Mouse (Mus musculus): ENCODE data around the gene H2-Ob.

DNA sequence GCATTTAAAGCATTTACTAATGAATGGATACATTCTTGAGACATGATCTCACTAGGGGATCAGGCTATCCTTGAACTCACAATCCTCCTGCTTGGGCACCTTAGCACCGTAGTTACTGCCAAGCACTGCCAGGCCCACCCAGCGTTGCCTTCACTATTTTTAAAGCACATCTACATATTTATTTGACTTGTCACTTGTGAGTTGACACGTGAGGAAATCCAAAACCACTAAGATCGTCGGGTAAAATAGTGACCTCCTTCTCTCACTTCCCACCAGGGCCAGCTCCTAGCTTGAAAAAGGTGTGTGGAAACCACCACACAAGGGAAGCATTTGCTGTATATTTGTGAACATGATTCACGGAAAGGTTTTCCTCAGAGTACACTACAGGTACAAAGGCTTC is 48.3 kb downstream of the H2-Ob start:
- no peak for TF ChIP-seq POLR2A (IDR thresholded peaks at IDR 0.05; ENCODE audit: low read depth, low read length)
- TF ChIP-seq CTCF (IDR thresholded peaks at IDR 0.05; ENCODE audit: extremely low read depth, insufficient read depth, insufficient read length, insufficient replicate concordance): no peak
